Mouse (Mus musculus): ENCODE data around the gene Ica1l. TPM values are rescaled to one million over a fixed set of nuclear protein-coding genes. Genes with fewer than 3 reads are reported as not detected.

Ica1l gene
- polyA plus RNA-seq, 1 experiment from 2014 or later, result 1.0 TPM

DNA sequence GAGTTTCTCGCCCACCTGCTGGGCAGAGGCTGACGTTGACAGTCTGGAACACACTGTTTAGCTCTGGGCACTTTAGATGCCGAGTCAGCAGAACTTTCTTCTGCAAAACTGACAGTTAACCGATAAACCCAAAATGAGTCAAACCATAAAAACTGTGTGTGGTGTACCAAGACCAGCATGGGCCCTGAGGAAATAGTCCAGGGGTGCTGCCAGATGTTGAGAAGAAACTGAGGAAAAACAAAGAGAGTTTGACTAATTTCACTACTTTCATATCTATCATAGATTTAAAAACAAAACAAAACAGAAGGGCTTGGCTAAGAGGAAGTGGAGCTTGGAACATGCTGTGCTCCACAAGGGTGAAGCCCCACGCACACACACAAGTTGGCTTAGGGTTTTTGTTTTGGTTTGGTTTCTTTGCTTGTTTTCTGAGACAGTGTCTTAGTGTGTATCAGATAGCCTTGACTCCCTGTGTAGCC, 26.8 kb downstream of the Ica1l start:
- Histone ChIP-seq H3K4me1 (no peaks in the 10 kb centered on the region), H3K27me3 (no peaks in the 10 kb centered on the region), H3K9me3 (no peaks in the 10 kb centered on the region), H3K4me2 (no peak overlapping the region), H3K9ac (no peak overlapping the region), H3K36me3 (no peaks in the 10 kb centered on the region), H3K27ac (no peak overlapping the region), H3K4me3 (no peak overlapping the region)
- WGBS, result 56% methylated on average over 5 of the region's 5 CpGs
- ATAC-seq (ENCODE audit: insufficient number of reproducible peaks, low FRiP score, low TSS enrichment, low read depth), result no peak

DNA sequence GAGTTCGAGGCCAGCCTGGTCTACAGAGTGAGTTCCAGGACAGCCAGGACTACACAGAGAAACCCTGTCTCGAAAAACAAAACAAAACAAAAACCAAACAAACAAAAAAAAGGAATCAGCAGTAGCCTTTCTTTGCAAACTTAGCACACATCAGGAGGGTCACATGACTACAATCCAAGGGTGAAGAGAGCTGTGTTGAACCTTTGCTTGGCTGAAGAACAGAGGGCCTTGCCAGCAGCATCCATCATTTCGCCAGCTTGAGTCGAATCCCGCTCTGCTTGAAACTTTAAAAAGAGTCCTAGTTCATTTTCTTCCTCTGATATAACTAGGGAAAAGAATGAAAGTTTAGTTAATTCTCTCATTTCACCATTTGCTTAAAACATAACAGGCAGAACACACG, 27.5 kb downstream of the Ica1l start:
- Histone ChIP-seq H3K9me3 (no peaks in the 10 kb centered on the region), H3K9ac (no peak overlapping the region), H3K36me3 (no peaks in the 10 kb centered on the region), H3K27ac (no peak overlapping the region), H3K4me2 (no peak overlapping the region), H3K27me3 (no peaks in the 10 kb centered on the region), H3K4me3 (no peak overlapping the region), H3K4me1 (no peaks in the 10 kb centered on the region)
- WGBS, result 89% methylated on average over 6 of the region's 6 CpGs
- no peak for ATAC-seq (ENCODE audit: insufficient number of reproducible peaks, low FRiP score, low TSS enrichment, low read depth)

DNA sequence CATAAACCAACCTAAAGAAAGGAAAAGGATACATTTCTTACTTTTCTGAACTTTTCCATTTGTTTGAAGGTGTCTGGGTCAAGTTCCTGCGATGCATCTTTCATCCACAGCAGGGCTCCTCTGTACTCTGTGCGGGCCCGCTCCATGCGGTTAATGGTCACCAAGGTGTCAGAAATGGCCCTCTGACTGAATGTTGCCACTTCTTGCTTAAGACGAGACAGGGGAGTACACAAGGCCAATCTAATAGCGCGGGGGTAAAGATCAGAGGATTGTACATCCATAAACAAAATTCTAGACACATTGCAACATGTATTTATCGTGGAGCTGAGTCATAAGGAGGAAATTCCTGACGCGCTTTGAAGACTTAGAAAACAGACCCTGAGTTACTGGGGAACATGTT, 29.2 kb downstream of the Ica1l start:
- Histone ChIP-seq H3K4me1 (no peaks in the 10 kb centered on the region), H3K4me3 (no peak overlapping the region), H3K9ac (no peak overlapping the region), H3K4me2 (no peak overlapping the region), H3K9me3 (no peaks in the 10 kb centered on the region), H3K36me3 (no peaks in the 10 kb centered on the region), H3K27me3 (no peaks in the 10 kb centered on the region), H3K27ac (no peak overlapping the region)
- no peak for ATAC-seq (ENCODE audit: insufficient number of reproducible peaks, low FRiP score, low TSS enrichment, low read depth)
- 81% methylated on average over 10 of the region's 10 CpGs for WGBS

DNA sequence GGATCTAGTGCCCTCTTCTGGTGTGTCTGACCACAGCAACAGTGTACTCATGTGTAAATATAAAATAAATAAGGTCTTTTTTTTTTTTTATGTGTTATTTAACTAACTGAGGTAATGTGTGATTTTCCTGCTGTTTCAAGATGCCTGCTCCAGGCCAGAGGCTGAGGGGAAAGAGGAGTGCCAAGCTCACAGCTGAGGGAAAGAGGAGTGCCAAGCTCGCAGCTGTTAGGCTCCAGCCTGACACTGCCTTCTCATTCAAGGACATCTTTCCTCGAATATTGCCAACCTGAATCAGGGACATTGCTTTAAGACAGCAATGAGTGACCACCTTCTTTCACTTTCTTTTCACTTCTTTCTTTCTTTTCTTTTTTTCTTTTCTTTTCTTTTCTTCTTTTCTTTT, 34.2 kb downstream of the Ica1l start:
- no peak for ATAC-seq (ENCODE audit: insufficient number of reproducible peaks, low FRiP score, low TSS enrichment, low read depth)
- Histone ChIP-seq H3K4me1 (no peaks in the 10 kb centered on the region), H3K4me3 (no peak overlapping the region), H3K27ac (no peak overlapping the region), H3K9me3 (no peaks in the 10 kb centered on the region), H3K4me2 (no peak overlapping the region), H3K27me3 (no peaks in the 10 kb centered on the region), H3K36me3 (no peaks in the 10 kb centered on the region), H3K9ac (no peak overlapping the region)
- 74% methylated on average over 2 of the region's 2 CpGs for WGBS

DNA sequence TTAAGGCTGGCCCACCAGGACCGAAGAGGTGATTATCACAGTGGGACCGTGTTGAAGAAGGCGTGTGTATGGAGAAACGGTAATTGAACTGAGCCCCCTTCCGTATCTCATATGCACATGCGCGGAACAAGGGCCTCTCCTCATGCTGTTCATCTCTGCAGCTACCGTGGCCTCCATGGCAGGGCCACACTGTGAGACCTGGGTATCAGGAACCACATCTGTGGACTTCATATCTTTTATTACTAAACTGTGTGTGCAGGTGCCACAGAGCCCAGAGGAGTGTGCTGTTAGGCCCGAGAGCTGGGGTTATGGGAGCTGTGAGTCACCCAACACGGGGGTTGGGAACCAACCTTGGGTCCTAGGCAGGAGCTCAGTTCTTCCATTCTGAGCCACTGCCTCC, 35.6 kb downstream of the Ica1l start:
- Histone ChIP-seq H3K9me3 (no peaks in the 10 kb centered on the region), H3K36me3 (no peaks in the 10 kb centered on the region), H3K9ac (no peak overlapping the region), H3K4me2 (no peak overlapping the region), H3K4me3 (no peak overlapping the region), H3K27ac (no peak overlapping the region), H3K4me1 (no peaks in the 10 kb centered on the region), H3K27me3 (no peaks in the 10 kb centered on the region)
- ATAC-seq (ENCODE audit: insufficient number of reproducible peaks, low FRiP score, low TSS enrichment, low read depth), result no peak
- 86% methylated on average over 10 of the region's 10 CpGs for WGBS

DNA sequence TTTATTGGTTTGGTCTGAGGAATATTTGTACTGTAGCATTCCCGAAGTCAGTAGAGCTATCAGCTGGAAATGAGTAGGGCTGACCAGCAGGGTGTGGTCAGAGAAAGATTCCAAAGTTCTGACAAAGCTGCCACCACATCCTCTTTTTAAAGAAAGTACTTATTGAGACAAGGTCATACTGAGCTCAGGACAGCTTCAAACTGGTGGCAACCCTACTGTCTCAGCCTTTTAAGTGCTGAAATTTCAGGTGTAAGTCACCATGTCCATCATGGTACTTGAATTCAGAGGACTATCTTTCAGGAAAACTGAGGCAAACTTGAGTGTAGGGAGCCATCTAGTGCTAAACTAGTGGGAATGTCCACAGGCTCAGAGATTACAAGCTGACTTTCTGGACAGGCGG, 42.7 kb downstream of the Ica1l start:
- Histone ChIP-seq H3K27me3 (no peaks in the 10 kb centered on the region), H3K4me3 (no peak overlapping the region), H3K9me3 (no peaks in the 10 kb centered on the region), H3K36me3 (no peaks in the 10 kb centered on the region), H3K4me2 (no peak overlapping the region), H3K4me1 (no peaks in the 10 kb centered on the region), H3K9ac (no peak overlapping the region), H3K27ac (no peak overlapping the region)
- WGBS, result 40% methylated on average over 2 of the region's 2 CpGs
- no peak for ATAC-seq (ENCODE audit: insufficient number of reproducible peaks, low FRiP score, low TSS enrichment, low read depth)

DNA sequence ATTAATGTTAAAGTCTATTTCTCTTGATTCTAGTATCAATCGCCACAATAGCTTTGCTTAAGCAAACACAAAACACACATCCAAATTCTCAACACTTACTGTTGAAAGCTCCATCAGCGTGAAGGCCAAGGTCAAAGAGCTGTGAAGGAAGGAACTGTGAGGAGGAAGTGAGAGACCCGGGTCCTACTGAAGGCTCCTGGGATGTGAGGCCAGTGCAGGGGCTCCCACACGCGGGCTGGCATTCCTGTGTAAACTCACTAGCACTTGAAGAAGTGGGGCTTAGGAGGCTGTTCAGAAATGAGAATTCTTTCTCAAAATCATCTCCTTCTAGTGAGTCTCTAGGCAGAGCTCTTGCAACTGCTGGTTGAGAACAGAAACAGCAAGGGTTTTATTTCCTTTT, 45.6 kb downstream of the Ica1l start:
- H3K27ac ChIP-seq, result no peak overlapping the region
- no peaks in the 10 kb centered on the region for H3K36me3 ChIP-seq
- 66% methylated on average over 5 of the region's 5 CpGs for WGBS
- no peaks in the 10 kb centered on the region for H3K9me3 ChIP-seq
- no peaks in the 10 kb centered on the region for H3K27me3 ChIP-seq
- H3K4me2 ChIP-seq, result no peak overlapping the region
- H3K4me3 ChIP-seq, result no peak overlapping the region
- no peak for ATAC-seq (ENCODE audit: insufficient number of reproducible peaks, low FRiP score, low TSS enrichment, low read depth)
- H3K9ac ChIP-seq, result no peak overlapping the region
- no peaks in the 10 kb centered on the region for H3K4me1 ChIP-seq

DNA sequence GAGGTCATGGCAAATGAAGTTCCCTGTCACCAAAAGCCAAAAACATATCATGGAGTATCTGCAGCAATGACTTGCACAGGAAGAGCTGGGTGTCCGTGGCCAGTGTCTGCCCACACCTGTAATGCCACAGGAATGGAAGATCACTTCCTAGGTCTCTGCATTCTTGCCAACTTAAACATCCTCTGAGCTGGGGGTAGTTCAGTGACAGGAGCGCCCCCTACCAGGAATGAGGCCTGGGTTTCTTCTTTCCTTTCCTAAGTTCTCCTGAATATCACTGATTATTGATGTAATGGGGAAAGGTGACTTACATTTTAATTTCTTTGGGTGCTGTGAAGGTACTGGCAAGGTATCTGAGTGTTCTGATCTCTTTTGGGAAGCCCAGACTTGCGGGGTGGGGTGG, 47.3 kb downstream of the Ica1l start:
- H3K4me3 ChIP-seq, result no peak overlapping the region
- H3K36me3 ChIP-seq, result peaks cover 7% of the 10 kb centered on the region; the same call in 1 of the 2 replicates
- no peak overlapping the region for H3K27ac ChIP-seq
- 54% methylated on average over 3 of the region's 3 CpGs for WGBS
- no peak for ATAC-seq (ENCODE audit: insufficient number of reproducible peaks, low FRiP score, low TSS enrichment, low read depth)
- H3K27me3 ChIP-seq, result no peaks in the 10 kb centered on the region
- H3K4me2 ChIP-seq, result no peak overlapping the region
- no peak overlapping the region for H3K9ac ChIP-seq
- H3K4me1 ChIP-seq, result no peaks in the 10 kb centered on the region
- H3K9me3 ChIP-seq, result no peaks in the 10 kb centered on the region

DNA sequence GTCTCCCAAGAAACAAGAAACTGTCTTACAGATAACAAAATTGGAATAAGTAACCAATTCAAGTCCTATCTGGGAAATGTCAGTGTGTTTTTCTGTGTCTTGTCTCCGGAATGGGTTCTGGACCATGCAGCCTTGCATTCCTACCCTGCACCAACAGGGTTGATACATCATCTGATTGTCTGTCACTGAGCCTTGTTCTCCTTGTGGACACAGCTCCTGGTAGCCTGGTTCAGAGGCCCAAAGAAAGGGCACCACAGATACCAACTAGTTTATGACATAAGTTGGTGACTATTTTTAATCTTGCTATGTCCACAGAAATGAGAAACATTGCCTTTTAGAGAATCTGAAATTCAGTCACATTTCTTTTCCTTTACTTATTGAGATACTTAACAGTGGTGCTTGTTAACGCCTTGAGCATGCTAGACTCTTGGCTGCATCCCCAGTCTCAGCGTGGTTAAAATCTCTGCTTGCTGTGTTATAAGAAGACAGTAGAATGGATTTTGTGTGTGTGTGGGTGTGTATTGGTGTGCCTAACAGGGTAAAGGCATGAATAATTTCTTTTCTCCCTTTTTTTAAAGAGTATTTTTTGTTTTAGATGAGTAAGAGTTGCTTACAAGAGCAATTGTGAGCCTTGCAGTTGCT, 55.5 kb downstream of the Ica1l start:
- Histone ChIP-seq H3K36me3 (peaks cover 19% of the 10 kb centered on the region), H3K9me3 (no peaks in the 10 kb centered on the region), H3K27me3 (no peaks in the 10 kb centered on the region), H3K27ac (no peak overlapping the region), H3K4me3 (no peak overlapping the region), H3K4me2 (no peak overlapping the region), H3K4me1 (no peaks in the 10 kb centered on the region), H3K9ac (no peak overlapping the region)
- no peak for ATAC-seq (ENCODE audit: insufficient number of reproducible peaks, low FRiP score, low TSS enrichment, low read depth)
- 82% methylated on average over 3 of the region's 3 CpGs for WGBS

DNA sequence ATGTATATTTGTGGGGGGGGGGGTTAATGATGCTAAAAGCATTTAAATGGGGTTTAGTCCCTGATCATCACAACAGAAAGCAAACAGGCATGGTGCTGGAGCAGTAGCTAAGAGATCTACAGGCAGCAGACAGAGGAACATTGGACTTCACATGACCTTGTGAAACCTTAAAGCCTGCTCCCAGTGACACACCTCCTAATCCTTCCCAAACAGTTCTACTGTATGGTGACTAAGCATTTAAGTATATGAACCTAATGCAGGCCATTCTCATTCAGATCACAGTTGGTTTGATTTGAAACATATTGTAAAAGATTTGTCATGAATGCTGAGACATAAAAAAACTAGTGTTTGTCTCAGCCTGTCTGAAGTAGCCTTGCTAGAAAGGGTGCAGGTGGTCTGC, 56.4 kb downstream of the Ica1l start:
- no peak overlapping the region for H3K4me3 ChIP-seq
- no peak overlapping the region for H3K9ac ChIP-seq
- no peak overlapping the region for H3K27ac ChIP-seq
- no peak overlapping the region for H3K4me2 ChIP-seq
- H3K4me1 ChIP-seq, result no peaks in the 10 kb centered on the region
- ATAC-seq (ENCODE audit: insufficient number of reproducible peaks, low FRiP score, low TSS enrichment, low read depth), result no peak
- no peaks in the 10 kb centered on the region for H3K9me3 ChIP-seq
- H3K36me3 ChIP-seq, result peaks cover 19% of the 10 kb centered on the region
- no peaks in the 10 kb centered on the region for H3K27me3 ChIP-seq

DNA sequence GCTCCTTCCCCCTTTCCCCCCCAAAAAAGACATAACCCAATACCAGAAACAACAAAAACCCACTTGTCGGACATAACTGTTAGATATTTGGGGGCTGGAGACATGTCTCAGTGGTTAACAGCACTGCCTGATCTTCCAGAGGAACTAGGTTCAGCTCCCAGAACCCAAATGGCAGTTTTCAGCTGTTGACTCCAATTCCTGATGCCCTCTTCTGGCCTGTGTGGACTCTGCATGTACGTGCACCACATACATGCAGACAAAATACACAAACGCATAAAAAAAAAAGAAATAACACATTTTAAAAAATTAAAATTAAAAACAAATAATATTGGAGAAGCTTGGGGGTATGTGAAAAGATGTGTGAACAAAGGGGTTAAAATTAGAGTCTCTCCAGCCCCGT, 75.7 kb downstream of the Ica1l start:
- no peak for ATAC-seq (ENCODE audit: insufficient number of reproducible peaks, low FRiP score, low TSS enrichment, low read depth)
- Histone ChIP-seq H3K4me1 (no peaks in the 10 kb centered on the region), H3K36me3 (peaks cover 21% of the 10 kb centered on the region), H3K9me3 (no peaks in the 10 kb centered on the region), H3K4me3 (no peak overlapping the region), H3K27me3 (no peaks in the 10 kb centered on the region), H3K27ac (no peak overlapping the region), H3K9ac (no peak overlapping the region), H3K4me2 (no peak overlapping the region)
- 91% methylated on average over 4 of the region's 4 CpGs for WGBS

DNA sequence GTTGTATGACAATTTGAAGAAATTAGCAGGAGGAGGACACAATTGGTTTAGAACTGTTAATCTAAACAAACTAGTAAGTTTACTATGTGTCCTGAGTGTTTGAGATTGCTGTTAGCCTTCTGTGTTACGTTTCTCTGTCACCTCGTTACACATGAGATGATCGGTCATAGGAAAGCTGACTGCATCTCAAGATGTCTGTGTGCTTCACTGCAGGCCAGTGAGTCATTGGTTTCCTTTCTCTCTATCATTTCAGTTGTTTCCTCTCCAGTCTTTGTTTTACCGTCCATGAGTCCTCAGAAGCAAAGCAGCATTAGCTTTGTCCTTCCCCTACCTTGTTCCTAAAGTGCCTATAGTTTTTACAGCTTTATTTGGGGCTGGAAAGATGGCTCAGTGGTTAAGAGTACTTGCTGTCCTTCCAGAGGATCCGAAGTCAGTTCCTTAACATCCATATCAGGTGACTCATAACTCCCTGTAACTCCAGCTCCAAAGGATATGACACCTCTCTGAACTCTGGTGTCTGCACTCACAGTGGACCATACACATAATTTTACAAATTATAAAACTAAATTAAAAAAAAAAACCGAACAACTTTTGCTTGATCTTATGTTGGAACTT, 76.7 kb downstream of the Ica1l start:
- Histone ChIP-seq H3K4me3 (no peak overlapping the region), H3K4me2 (no peak overlapping the region), H3K9me3 (no peaks in the 10 kb centered on the region), H3K27me3 (no peaks in the 10 kb centered on the region), H3K9ac (no peak overlapping the region), H3K27ac (no peak overlapping the region), H3K4me1 (no peaks in the 10 kb centered on the region), H3K36me3 (peaks cover 24% of the 10 kb centered on the region)
- 77% methylated on average over 6 of the region's 6 CpGs for WGBS
- no peak for ATAC-seq (ENCODE audit: insufficient number of reproducible peaks, low FRiP score, low TSS enrichment, low read depth)

DNA sequence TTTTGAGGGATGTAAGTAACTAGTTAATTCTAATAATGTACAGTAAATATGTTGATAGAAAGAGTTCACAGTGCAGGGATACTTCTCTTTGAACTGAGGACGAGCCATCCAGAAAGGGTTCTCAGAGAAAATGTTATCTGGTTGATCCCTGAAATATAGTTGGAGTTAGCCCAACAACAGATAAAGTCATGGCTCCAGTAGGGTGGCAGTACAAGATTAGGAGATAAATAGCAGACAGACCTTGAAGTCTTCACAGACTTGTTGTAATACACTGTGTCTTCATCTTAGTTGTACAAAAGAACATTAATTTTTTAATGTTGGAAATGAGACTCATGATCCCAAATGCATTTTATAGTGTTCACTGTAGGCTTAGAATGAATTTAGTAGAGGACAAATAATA, 83.0 kb downstream of the Ica1l start:
- Histone ChIP-seq H3K4me3 (no peak overlapping the region), H3K9me3 (no peaks in the 10 kb centered on the region), H3K9ac (no peak overlapping the region), H3K4me1 (no peaks in the 10 kb centered on the region), H3K27me3 (no peaks in the 10 kb centered on the region), H3K4me2 (no peak overlapping the region), H3K27ac (no peak overlapping the region), H3K36me3 (peaks cover 14% of the 10 kb centered on the region; the same call in 1 of the 2 replicates)
- WGBS, result 89% methylated on average over 1 of the region's 1 CpGs
- no peak for ATAC-seq (ENCODE audit: insufficient number of reproducible peaks, low FRiP score, low TSS enrichment, low read depth)

All from limb, embryonic 15.5 days (tissue).